Mouse (Mus musculus) gastrocnemius, postnatal 14 days (tissue): ENCODE data around the gene Pfkfb1. TPM values are rescaled to one million over a fixed set of nuclear protein-coding genes. Genes with fewer than 3 reads are reported as not detected.

ENCODE experiments used
- DNase-seq: peaks from one replicate; pipeline ENCODE4 v3.0.0; 2021; ENCODE audit warnings: mixed read lengths
- intact Hi-C: fragments of 180-260 bp; cut with DNase I; formaldehyde crosslinking; loops from one replicate; pipeline ENCODE4 v1.15.1; 2025; ENCODE audit warnings: low total_unique reads
- microRNA-seq, 2 experiments: library from miRNA; unstranded; fragments of <30 nt; microRNA quantifications; one replicate each; pipeline ENCODE4 v1.2.0; 2021
- total RNA-seq, 2 experiments: library from RNA; stranded (reverse); gene quantifications; 2 replicates each; pipeline ENCODE4 v1.2.3; 2021

The Pfkfb1 gene
- total RNA-seq, 2 experiments from 2014 or later = 5.9 to 38.4 TPM

GRCm38 (mm10) chrX:150656908-150657796, 69.1 kb downstream of the Pfkfb1 start, which contains the start of gene Tro:
Gene Tro (minus strand): TSS chrX:150657583.
- DNase-seq = no peak
- intact Hi-C loops = no loop called here

DNA sequence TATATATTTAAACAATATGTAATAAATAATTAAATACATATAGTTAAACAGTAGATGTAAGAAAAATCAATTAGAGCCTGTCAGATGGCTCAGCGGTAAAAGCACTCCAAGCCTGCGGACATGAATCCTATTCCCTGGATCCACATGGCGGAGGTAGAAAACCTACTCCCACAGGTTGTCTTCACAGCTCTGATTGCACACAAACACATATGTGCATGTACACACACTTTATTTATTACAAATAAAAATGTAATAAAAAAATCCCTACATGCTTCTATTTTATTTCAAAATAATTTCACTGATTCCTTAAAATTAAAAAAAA, 69.7 kb downstream of the Pfkfb1 start:
- DNase-seq = no peak
- intact Hi-C loops = no loop called here

GRCm38 (mm10) chrX:150662809-150663208, 74.8 kb downstream of the Pfkfb1 start:
- no peak for DNase-seq
- intact Hi-C loops = no loop called here

DNA sequence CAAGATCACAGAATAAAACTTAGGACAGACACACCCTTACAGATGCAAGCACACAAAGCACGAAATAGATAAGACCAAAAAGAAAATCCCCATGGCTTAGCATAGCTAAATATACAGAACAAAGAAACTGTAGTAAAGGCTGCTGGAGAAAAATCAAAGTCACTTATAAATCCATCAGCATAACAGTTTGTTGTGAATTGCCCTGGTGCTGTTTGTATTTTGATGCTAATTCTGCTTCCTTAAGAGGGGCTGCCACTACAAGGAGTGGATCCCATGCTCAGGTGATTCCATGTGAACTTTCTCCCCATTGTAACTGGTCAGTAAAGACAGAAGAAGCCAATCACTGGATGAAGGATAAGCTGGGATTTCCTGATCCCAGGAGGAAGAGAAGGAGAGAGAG, 89.5 kb downstream of the Pfkfb1 start:
- DNase-seq = no peak
- intact Hi-C loops = no loop called here

Small RNA genes within 50 kb of the gene (microRNA-seq; reads per million reads assigned to microRNA genes)
- 0 reads per million in 2 experiments for gene Mir3620

Other genes starting within 250 kb of the Pfkfb1 start
- 1 to 10 TPM; 5.2 to 7.3 TPM for gene Tmem29, start 129.1 kb upstream of the Pfkfb1 start, total RNA-seq
- gene Alas2, start 40.9 kb upstream of the Pfkfb1 start, total RNA-seq = 10 to 100 TPM; 17.0 to 17.6 TPM
- gene Apex2, start 1.6 kb downstream of the Pfkfb1 start, total RNA-seq = 10 to 100 TPM in 1 of 2 experiments, 1 to 10 TPM in 1; 4.8 to 14.1 TPM
- gene Tro, start 69.4 kb downstream of the Pfkfb1 start, total RNA-seq = 1 to 10 TPM; 1.8 to 1.9 TPM
- 100 to 1,000 TPM; 324 to 372 TPM for gene Maged2, start 226.1 kb downstream of the Pfkfb1 start, total RNA-seq